Mouse (Mus musculus) T-cell, adult 2 months (primary cell): ENCODE results near the gene Fgfbp1.

Experiments used
- DNase-seq: peaks from one replicate; pipeline ENCODE4 v3.0.0; 2022; ENCODE audit warnings: low spot score

Gene Fgfbp1

DNA sequence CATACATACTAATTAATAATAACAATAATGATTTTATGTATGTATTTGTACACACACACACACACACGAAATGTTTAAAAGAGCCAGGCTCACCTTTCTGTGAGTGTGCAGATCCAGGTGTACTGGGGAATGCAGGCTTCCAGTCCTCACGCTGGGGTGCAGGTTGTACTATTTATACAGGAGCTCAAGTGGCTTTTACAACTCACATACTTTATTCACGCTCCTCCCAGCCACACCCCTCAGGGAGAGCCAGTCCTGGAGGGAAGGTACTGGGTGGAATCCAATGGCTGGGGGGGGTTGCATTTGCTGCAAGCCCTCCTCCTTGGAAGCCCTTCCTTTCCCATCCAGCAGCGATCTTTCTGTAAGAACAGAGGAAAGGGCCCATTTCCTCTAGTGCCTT lies at the start of gene Fgfbp1:
Fgfbp1 (minus strand) TSS at position 160 of the 400 bp plus-strand sequence.
- DNase-seq = no peak

DNA sequence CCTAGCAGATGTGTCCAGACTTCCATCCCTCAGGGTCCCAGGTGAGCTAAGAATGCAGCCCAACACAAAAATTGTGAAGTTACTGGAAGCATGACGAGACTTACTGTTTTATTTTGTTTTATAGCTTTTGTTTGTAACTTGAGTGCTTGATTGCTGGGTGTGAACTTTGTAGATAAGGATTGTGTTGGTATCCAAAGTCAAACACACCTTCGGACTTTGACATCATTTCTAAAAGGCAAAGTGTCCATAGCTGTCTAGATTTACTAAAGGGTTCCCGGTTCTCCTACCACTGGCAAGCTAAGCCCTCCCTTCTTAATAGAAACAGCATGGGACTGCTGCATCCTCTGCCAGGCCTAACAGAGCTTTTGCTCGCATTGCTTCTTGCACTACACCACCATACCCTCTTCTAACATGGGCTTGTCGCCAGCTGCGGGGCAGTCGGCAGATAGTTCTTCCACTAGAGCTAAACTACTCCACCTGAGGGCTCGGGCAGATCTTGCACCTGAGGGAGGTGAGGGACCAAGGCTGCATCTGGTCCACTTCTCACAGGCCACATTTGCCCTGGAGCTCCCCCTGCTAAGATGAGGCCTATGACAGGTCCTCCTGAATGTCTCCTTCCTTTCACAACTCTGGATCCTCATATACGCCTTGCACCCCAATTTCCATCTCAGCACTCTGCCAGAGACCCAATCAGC lies 16.9 kb upstream of the Fgfbp1 start:
- no peak for DNase-seq

DNA sequence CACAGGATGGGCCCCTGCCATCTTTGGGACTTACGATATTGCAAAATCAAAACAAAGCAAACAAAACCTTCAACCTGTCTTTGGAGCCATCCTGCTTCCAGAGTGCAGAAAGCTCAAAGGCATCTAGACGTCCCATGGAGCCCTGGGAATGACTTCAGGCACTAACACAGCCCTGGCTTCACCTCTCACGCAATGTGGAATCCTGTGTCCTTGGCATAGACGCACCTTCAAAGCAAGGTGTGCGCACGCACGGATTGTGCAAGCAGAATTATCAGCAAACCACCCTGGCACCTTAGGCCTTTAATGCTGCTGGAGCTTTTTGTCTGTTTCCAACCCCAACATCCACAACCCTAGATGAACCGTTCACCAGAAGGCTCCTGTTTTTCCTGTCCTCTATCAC lies 16.0 kb upstream of the Fgfbp1 start:
- no peak for DNase-seq

DNA sequence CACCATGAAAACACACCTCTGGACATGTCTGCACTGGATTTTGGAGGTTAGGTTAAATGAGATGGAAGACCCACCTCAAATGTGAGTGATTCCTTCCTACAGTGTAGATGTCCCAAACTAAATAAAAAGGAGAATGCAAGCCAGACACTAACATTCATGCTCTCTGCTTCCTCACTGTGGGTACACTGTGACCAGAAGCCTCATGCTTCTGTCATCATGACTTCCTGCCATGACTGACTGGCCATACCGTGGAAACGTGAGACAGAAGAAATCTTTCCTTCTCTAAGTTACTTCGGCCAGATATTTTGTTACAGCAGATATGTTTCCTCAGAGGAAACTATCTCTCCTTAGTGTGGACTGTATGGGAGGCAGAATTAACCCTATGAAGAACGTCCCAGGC lies 14.6 kb upstream of the Fgfbp1 start:
- DNase-seq = no peak

DNA sequence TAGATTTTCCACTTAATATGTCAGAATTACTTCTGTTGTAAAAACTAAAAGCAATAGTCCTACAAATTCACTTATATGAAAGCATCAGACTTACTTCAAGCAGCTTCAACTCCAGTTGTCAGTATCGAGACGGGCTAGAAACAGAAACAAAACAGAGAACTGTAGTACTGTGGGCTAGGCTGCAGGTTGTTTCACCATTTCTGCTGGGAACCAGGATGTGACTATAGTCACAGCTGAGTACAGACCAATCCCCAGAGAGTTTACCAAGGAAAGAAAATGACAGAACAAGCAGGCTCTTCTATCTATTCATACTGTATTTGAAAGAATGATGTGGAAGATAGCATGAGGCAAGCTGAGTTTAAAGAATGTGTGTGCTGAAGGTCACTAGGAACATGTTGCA lies 13.4 kb upstream of the Fgfbp1 start:
- DNase-seq = no peak

DNA sequence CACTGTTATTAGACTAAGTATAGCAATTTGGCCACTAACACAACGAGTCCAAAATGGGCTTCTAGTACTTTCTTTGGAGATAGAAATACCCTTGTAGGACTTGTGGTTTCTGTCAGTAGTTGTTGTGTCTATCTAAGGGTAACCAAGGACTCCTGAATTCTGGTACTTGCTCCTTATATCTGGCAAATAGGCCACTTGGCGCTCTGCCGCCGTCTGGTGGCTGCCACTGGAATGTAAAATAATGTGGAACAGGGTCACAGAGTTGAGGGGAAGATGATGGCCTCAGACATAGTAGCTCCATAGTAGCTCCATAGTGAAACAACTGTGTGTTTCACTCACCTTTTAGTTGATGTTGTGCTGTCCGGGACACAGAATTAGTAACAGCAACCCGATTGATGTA lies 8.7 kb upstream of the Fgfbp1 start:
- DNase-seq = peak; percentile 55

DNA sequence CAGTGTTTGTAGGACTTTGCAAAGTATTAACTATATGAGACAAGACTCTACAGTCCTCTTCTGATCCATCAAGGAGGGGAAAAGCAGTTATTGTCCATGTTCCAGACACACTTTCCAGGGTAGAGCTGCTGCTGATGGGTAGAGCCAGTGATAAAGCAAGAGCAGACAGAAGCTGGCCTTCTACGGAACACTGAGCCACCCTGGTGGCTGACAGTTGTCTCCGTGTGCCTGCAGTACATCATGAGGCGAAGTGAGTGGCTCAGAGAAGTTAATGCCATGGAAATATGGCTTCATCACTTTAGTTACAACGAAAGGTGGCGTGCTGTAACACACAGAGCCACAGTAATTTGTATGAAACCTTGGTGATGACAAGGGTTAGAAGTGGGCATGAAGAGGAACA lies 7.4 kb upstream of the Fgfbp1 start:
- DNase-seq = no peak

DNA sequence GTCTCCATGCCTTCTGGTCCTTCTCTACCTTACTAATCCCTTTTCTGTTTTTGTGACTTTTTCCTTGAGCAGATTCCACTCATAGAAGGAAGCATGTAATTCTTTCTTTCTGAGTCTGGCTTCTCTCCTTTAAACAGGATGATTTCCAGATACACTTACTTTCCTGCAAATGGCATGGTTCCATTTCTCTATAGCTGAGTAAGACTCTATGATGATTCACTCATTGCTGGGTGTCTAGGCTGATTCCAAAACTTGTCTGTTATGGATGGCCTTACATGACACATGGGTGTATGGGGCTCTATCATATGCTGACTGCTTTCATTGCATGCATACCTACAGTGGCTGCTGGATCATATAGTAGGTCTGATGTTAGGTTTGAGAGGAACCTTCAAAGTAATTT lies 4.6 kb upstream of the Fgfbp1 start:
- no peak for DNase-seq

DNA sequence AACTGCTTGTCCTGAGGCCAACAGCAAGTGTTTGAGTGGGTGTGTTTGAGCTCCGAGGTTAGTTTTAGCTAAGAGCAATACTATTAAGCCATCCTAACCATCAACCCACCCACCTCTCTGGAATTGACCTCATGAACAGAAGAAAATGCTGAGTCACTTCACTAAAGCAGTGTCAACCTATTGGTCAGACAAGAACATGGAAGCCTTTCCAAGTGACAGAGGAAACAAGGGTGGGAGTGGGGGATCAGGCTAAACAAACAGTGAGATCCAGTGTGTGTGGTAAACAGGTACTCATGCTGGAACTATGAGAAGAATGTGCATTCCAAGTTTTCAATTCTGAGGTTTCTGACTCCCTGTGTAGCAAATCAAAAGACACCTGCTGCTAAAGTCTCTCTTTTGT lies 1.3 kb upstream of the Fgfbp1 start:
- DNase-seq = no peak

DNA sequence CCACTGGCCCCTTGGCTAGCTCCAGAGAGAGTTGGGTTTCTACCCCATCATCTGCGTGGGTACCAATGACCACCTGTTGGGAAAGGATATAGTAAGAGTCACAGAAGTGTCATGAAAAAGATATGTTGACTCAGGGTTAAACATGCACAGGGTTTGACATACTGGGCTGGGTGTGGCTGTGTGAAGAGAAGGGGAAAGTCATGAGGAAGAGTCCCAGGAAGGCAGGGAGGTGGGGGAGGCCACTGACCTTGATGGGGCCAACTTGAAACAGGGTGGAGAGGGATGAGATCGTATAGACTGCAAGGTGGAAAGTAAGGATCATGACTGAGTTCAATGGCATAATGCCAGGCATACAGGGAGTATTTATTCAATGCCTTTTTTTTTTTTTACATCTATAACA lies 1.2 kb downstream of the Fgfbp1 start:
- no peak for DNase-seq

DNA sequence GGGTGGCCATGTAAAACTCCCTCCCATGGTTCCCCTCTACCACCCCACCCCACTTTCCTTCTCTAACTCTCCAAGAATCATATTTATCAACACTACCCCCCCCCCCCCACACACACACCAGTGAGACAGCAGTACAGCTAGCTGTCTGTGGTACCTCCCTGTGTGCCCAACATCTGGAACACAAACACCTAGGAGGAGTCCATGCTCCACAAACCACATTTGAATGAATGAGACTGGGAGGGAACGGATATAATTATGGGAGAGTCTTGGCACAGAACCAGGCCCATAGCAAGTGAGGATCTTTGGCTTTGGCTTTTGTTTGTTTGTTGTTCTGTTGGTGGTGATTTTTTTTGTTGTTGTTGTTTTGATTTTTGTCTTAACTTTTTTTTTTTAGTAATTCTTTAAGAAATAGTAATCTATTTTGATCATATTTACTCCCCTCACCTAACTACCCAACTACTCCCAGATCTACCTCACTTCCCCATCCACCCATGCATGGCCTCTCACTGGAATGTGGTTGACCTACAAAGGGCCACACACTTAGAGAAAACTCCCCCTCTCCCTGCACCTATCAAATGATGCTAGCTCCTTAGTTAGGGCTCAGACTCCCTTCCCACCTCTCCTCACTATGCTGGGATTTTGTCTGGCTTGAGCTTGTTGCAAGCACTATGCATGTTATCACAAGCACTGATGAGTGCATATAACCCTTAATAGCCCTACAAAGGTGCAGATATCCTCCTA lies 4.6 kb downstream of the Fgfbp1 start:
- DNase-seq = no peak

DNA sequence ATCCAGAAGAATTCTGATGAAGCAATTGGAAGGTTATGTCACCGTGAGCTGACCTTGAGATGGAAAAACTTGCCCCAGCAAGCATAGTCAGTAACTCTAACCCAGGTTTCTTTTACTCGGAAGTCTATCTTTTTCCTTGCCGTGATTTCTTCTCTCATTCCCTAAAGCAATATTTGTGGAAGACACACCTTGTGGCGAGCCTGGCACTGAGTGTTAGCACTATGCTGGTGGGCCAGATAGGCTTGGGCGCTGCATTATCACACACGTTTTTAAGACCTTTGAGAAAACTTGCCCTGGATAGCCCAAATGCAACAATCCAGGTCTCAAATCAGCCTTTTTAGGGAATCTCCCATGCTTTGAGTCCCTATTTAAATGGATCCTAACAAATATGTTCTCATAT lies 7.4 kb downstream of the Fgfbp1 start:
- no peak for DNase-seq

DNA sequence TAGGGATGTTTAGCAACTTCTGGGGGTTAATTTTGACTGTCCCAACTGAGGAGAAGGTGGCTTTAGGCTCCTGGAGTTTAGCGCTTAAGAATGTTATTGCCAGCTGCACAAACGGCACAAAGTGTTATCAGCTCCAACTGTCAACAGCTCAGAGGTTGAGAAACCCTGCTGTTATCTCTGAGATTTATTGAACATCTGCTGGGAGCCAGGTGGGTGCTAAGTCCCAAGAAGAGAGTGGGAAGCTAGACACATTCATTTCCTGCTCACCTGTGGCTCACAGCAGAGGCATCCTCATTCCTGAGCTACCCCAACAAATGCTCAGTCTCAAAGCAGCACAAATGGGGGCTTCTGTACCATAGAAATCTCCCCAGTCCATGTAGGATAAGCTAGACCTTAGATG lies 10.4 kb downstream of the Fgfbp1 start:
- no peak for DNase-seq

DNA sequence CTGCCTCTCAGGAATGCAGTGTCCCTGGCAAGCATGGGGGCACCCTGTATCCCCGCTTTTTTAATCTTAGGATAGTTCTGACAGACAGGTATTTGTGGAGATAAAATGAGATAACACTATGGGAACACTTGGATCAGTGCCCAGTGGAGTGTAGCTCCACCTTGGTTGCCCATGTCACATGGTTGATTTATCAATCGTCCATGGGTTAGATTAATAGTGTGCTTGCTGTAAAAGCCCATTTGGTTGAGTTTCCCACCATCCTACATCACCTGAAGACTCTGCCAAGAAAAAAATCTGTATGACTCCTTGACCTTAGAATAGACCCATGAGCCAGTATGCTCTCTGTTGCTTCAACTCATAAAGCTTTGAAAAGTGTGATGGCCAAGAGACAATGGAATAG lies 11.0 kb downstream of the Fgfbp1 start:
- no peak for DNase-seq

DNA sequence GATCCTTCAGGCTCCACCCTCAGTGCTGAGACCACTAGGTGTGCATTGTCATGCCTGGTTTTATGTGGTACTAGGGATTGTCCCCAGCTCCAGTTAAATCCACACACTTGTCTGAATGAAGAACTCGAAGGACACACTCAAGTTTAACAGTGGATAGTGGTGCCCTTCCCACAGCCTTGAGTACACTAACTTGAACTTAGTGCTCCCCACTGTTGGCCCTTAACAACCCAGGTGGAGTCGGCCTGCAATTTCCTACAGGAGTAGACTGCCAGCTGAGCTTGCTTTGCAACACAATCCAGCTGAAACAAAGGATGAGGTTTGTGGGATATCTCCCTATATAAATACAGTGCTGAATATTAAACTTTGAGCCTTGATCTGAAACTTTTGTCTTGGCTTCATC lies 12.9 kb downstream of the Fgfbp1 start:
- DNase-seq = no peak

DNA sequence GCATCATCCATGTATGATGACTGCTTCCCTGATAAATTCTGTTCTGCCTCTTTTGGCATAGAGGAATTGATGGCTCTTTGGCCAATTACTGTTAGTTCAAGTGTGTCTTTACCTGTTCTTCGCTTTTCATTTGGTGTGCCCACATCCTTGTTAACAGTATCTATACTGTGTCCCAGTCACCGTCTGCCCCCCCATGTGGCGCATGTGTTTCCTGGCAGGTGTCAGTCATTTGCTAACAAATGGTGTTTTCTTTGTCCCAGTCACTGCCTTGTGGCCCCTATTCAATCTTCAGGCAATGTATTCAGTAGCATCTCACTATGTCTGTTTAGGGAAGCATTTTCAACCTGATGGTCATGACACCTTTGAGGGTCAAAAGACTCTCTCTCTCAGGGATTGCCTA lies 20.5 kb downstream of the Fgfbp1 start:
- DNase-seq = no peak

DNA sequence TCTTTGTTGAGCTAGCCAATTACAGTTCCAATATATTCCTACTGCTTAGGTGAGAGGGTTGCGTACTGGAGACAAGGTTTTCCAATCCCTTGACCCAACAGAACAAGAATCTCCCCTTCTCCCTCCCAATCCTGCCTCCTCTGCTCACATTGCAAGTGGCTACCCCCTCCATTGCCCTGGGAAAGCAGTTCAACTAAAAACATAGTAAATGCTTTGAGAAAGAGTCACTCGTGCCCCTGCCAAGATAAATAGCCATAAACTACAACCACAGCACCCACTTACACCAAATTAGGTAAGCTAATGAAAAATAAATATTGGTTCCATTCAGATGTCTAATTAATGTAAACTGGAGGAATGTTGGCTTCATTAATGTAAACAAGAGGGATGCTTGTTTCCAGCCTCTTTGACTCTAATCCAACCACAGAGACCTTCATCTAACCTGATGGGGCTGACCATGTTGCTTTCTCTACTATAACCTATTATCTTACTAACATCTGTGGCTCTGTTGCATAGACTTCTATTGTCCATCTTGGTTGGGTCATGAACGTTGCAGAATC lies 21.6 kb downstream of the Fgfbp1 start:
- no peak for DNase-seq

DNA sequence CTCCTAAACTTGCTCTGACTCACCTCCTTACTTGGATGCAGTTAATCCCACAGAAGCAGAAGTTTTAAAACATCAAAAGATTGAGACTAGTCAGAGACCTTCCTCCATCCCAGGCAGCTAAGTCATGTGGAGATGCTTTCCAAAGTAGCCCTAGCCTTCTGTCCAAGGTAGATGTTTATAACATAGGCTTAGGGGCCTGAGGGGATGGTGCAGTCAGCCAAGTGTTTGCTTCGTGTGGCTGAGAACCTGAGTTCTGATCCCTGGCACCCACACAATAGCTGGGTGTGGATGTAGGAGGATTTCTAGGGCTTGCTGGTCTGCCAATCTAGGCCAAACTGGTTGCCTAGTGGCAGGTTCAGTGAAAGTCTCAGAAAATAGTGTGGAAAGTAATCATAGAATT lies 28.3 kb downstream of the Fgfbp1 start:
- no peak for DNase-seq

DNA sequence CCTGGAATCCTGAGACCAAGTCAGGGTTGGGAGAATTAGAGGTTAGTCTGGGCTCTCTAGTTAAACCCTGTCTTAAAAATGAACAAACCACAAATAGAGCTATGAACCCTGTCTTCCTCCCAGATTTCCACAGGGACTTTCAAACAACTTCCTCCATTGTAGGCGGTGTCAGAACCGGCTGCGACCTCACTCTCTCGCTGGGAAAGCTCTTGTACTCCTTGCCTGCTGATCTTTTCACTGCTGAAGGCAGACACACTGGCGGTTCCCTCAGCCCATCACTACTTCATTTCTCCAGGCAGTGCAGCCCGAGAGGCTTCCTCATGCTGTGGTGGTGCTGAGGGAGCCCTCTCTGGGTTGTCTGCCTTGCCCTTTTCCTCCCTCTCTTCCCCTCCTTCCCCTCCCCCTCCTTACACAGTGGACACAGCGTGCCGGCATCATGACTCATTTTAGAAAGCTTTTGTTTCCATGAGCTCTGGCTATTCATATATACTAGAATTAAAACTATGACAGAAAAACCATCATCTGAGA lies 32.8 kb downstream of the Fgfbp1 start:
- DNase-seq = peak; percentile 15

DNA sequence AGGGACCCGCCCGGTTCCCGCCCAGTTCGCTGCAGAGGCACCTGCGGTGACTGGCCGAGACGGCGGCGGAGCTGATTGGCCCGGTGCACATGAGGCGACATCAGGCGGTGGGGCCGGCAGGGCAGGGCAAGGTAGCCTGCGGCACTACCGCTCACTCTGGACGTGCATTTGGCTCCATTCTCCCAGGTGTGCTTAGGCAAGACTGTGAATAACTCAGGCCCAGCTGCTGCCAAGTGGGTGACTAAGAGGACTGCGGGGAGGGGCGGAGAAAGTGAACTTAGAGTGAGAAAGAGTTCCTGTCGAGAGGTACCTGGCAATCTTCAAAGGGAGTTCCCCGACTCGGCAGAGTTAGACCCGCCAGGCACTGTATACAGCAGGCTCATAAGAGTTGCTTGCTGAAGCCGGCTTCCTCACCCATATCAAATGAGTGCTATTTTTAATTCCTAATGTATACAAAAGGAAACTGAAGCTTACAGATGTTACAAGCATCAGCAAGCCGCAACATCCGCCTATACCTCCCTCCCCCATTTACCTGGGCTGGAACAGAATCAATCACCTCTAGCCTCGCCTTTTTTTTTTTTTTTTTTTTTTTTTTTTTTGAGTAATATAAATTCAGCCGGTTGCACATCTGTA lies 33.4 kb downstream of the Fgfbp1 start:
- DNase-seq = peak; percentile 78

DNA sequence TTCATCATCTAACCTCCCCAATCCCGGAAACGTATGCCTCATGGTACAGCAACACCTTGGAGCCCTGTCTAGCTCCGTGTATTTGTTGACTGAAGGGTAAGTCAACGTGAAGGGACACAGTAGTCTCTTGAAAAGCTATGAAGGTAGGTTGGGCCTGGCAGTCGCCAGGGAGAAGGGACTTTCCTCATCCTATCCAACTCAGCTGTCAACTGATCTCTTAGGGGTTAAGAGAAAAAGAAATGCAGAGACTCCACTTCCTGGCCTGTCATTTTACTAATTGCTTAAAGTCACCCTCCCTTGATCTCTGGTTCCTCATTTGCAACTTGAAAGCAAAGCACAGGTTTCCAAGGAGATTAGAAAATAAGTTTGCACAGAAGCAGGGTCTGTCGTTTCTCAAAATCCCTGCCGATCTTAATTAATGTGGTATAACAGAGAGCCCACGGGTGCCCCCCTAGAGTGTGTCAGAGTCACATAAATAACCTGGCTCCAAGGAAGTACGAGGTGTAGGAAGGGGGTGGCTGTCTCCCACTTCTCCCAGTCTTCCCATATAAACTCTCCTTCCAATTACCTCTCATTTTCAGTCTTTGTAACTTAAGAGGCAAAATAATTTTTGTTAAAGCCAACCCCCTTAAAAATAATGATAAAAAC lies 34.1 kb downstream of the Fgfbp1 start:
- peak; percentile 26 for DNase-seq

DNA sequence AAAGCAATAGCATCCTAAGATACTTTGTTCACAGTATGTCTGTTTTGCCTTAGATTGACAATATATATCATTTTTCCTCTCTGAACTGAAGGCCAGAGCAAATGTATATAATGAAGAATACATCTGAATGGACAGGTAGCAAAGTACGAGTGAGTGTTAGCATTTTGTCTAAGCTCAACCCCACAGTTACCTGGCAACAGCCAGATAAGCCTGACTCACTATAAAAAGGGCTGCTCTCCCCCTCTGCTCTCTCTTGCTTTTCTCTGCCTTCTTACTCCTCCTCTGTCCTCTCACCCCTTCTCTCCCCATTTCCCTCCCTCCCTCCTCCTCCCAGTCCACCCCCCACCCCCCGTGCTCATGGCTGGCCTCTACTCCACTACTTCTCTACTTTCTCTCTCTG lies 48.3 kb downstream of the Fgfbp1 start:
- DNase-seq = no peak
